Mouse (Mus musculus): ENCODE measurements around the gene Ddx43. TPM values are rescaled to one million over a fixed set of nuclear protein-coding genes. Genes with fewer than 3 reads are reported as not detected.

Gene Ddx43
- polyA plus RNA-seq, 1 experiment from 2014 or later, result 0.12 TPM

- H3K4me3 ChIP-seq, result no peak overlapping the region
- peaks cover 98% of the 10 kb centered on the region for H3K36me3 ChIP-seq (replicated peaks)
- DNase-seq (ENCODE audit: low spot score), result no peak
- H3K27me3 ChIP-seq (replicated peaks; ENCODE audit: low read depth, poor library complexity, severe bottlenecking), result no peaks in the 10 kb centered on the region
- 94% methylated on average over 3 of the region's 3 CpGs for WGBS
- no peaks in the 10 kb centered on the region for H3K4me1 ChIP-seq
- no peaks in the 10 kb centered on the region for H3K9me3 ChIP-seq
- H3K27ac ChIP-seq (replicated peaks), result no peak overlapping the region
Observed at GRCm38 (mm10) chr9:78465725-78466124, 70.1 kb downstream of the Ddx43 start.

Other genes starting within 250 kb of the Ddx43 start
- 102 and 107 TPM in 2 replicates for gene Gsta4, start 213.0 kb upstream of the Ddx43 start, polyA plus RNA-seq (2016; fragmentation: Nextera tagmentation; extraction: Ambion mirVana)
- gene Gsta1, start 165.1 kb upstream of the Ddx43 start, polyA plus RNA-seq (2016; fragmentation: Nextera tagmentation; extraction: Ambion mirVana), result not detected in 2 replicates
- gene Gm3776, start 138.6 kb upstream of the Ddx43 start, polyA plus RNA-seq (2016; fragmentation: Nextera tagmentation; extraction: Ambion mirVana), result not detected in 2 replicates
- not detected in 2 replicates for gene Gm10639, start 105.9 kb upstream of the Ddx43 start, polyA plus RNA-seq (2016; fragmentation: Nextera tagmentation; extraction: Ambion mirVana)
- not detected in 2 replicates for gene Omt2a, start 81.0 kb upstream of the Ddx43 start, polyA plus RNA-seq (2016; fragmentation: Nextera tagmentation; extraction: Ambion mirVana)
- not detected in 2 replicates for gene Omt2b, start 68.2 kb upstream of the Ddx43 start, polyA plus RNA-seq (2016; fragmentation: Nextera tagmentation; extraction: Ambion mirVana)
- not detected in 2 replicates for gene Gsta2, start 40.0 kb upstream of the Ddx43 start, polyA plus RNA-seq (2016; fragmentation: Nextera tagmentation; extraction: Ambion mirVana)
- gene Dppa5a, start 27.6 kb upstream of the Ddx43 start, polyA plus RNA-seq (2016; fragmentation: Nextera tagmentation; extraction: Ambion mirVana), result 0.26 TPM in 1 of 2 replicates, not detected in the other
- gene Ooep, start 17.1 kb upstream of the Ddx43 start, polyA plus RNA-seq (2016; fragmentation: Nextera tagmentation; extraction: Ambion mirVana), result 0.80 and 0.96 TPM in 2 replicates
- gene Cgas, start 47.5 kb downstream of the Ddx43 start, polyA plus RNA-seq (2016; fragmentation: Nextera tagmentation; extraction: Ambion mirVana), result 0.21 and 0.55 TPM in 2 replicates
- gene Mto1, start 52.4 kb downstream of the Ddx43 start, polyA plus RNA-seq (2016; fragmentation: Nextera tagmentation; extraction: Ambion mirVana), result 23.0 and 23.8 TPM in 2 replicates
- 0.30 and 0.78 TPM in 2 replicates for gene Gm17324, start 53.0 kb downstream of the Ddx43 start, polyA plus RNA-seq (2016; fragmentation: Nextera tagmentation; extraction: Ambion mirVana)
- gene Eef1a1, start 93.4 kb downstream of the Ddx43 start, polyA plus RNA-seq (2016; fragmentation: Nextera tagmentation; extraction: Ambion mirVana), result 3,747 and 3,838 TPM in 2 replicates
- 9.5 and 11.2 TPM in 2 replicates for gene Slc17a5, start 192.3 kb downstream of the Ddx43 start, polyA plus RNA-seq (2016; fragmentation: Nextera tagmentation; extraction: Ambion mirVana)
- gene Cd109, start 219.8 kb downstream of the Ddx43 start, polyA plus RNA-seq (2016; fragmentation: Nextera tagmentation; extraction: Ambion mirVana), result 4.0 and 4.4 TPM in 2 replicates

Data from embryonic facial prominence, embryonic 10.5 days (tissue).